Mouse (Mus musculus) spleen, postnatal 4 days (tissue): ENCODE measurements around the gene Ciita.

Experiments
- DNase-seq, 2 experiments: peaks; one replicate each; pipeline ENCODE4 v3.0.0; 2022; ENCODE audit warnings: low spot score in 2 of 2

Gene Ciita

GRCm38 (mm10) chr16:10518030-10518429 lies 38.2 kb downstream of the Ciita start:
- DNase-seq, result peak in 1 of 2 experiments; percentile 64

GRCm38 (mm10) chr16:10520908-10521614 lies 41.2 kb downstream of the Ciita start:
- DNase-seq, result peak; percentile 72 to 85

GRCm38 (mm10) chr16:10522811-10523210 lies 43.0 kb downstream of the Ciita start:
- peak; percentile 74 to 87 for DNase-seq

- peak in 1 of 2 experiments; percentile 58 for DNase-seq
Measured at GRCm38 (mm10) chr16:10523650-10524049, 43.8 kb downstream of the Ciita start.

GRCm38 (mm10) chr16:10524866-10525609 lies 45.2 kb downstream of the Ciita start:
- no peak for DNase-seq

GRCm38 (mm10) chr16:10525610-10525980 lies 45.7 kb downstream of the Ciita start:
- no peak for DNase-seq

- peak in 1 of 2 experiments; percentile 58 for DNase-seq
Measured at GRCm38 (mm10) chr16:10527046-10527644, 47.3 kb downstream of the Ciita start.

GRCm38 (mm10) chr16:10528382-10528781 lies 48.5 kb downstream of the Ciita start:
- DNase-seq, result no peak

- DNase-seq, result no peak
Measured at GRCm38 (mm10) chr16:10530179-10530578, 50.3 kb downstream of the Ciita start.

GRCm38 (mm10) chr16:10533781-10534180 lies 53.9 kb downstream of the Ciita start:
- DNase-seq, result no peak

GRCm38 (mm10) chr16:10534567-10534966 lies 54.7 kb downstream of the Ciita start:
- no peak for DNase-seq

- DNase-seq, result no peak
Measured at GRCm38 (mm10) chr16:10536323-10536722, 56.5 kb downstream of the Ciita start.

- DNase-seq, result no peak
Measured at GRCm38 (mm10) chr16:10536961-10537360, 57.1 kb downstream of the Ciita start.

GRCm38 (mm10) chr16:10540763-10541597 lies 61.1 kb downstream of the Ciita start:
- DNase-seq, result no peak

- no peak for DNase-seq
Measured at GRCm38 (mm10) chr16:10541598-10541930, 61.7 kb downstream of the Ciita start.

- DNase-seq, result peak in 1 of 2 experiments; percentile 69
Measured at GRCm38 (mm10) chr16:10542266-10542665, 62.4 kb downstream of the Ciita start.

GRCm38 (mm10) chr16:10542698-10543365 lies 63.0 kb downstream of the Ciita start, which contains the start of gene Dexi:
Gene Dexi (minus strand): TSS chr16:10543054.
- peak; percentile 91 to 93 for DNase-seq

- peak; percentile 95 to 97 for DNase-seq
Measured at GRCm38 (mm10) chr16:10544995-10545622, 65.2 kb downstream of the Ciita start, which contains the start of gene Clec16a. Gene Clec16a (plus strand): TSS chr16:10545339.

GRCm38 (mm10) chr16:10546865-10547264 lies 67.0 kb downstream of the Ciita start:
- no peak for DNase-seq

- DNase-seq, result no peak
Measured at GRCm38 (mm10) chr16:10548938-10549337, 69.1 kb downstream of the Ciita start.

GRCm38 (mm10) chr16:10549600-10549999 lies 69.7 kb downstream of the Ciita start:
- DNase-seq, result no peak
